Mouse (Mus musculus): ENCODE results near the gene Actc1. TPM values are rescaled to one million over a fixed set of nuclear protein-coding genes. Genes with fewer than 3 reads are reported as not detected.

Actc1 gene
- polyA plus RNA-seq, 2 experiments = 1.4 to 1.6 TPM

DNA sequence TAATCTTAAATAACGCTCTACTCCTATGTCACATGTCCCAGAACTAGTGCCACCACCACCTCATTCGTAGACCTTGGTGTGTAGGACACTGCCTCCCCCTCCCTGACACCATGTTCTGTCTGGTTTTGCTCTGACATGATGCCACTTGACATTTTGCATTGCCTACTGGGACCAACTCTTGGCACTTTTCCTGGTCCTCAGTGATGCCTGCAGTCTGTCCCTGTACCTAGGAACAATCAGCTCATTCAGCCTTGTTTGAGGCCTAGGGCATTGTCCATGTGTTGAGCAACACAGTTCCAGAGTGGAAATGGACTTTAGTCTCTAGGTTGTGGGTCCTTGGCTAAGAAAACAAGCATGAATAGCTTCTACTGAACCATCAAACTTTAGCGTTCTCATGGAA, 36.5 kb upstream of the Actc1 start:
- ATAC-seq (ENCODE audit: insufficient read depth) = no peak
- no peak overlapping the region for H3K27ac ChIP-seq
- no peaks in the 10 kb centered on the region for H3K36me3 ChIP-seq (replicated peaks; ENCODE audit: control insufficient read depth, insufficient read depth, low read depth)
- H3K9me3 ChIP-seq (ENCODE audit: control insufficient read depth, low read length) = no peaks in the 10 kb centered on the region
- TF ChIP-seq CTCF (IDR thresholded peaks at IDR 0.05; ENCODE audit: low read depth) (no peak), EP300 (IDR thresholded peaks at IDR 0.05; ENCODE audit: low read depth) (no peak)
- H3K4me1 ChIP-seq (replicated peaks; ENCODE audit: control insufficient read depth in 2 of 2, insufficient read depth in 2 of 2, low read length in 1 of 2) = no peaks in the 10 kb centered on the region
- H3K9ac ChIP-seq (replicated peaks) = no peak overlapping the region
- WGBS (ENCODE audit: insufficient replicate concordance) = 69% methylated on average over 3 of the region's 3 CpGs
- no peaks in the 10 kb centered on the region for H3K27me3 ChIP-seq (ENCODE audit: control insufficient read depth, insufficient read depth, low read length)
- H3K4me2 ChIP-seq (ENCODE audit: low read depth) = no peak overlapping the region
- H3K4me3 ChIP-seq (ENCODE audit: insufficient read depth in 1 of 2, low read depth in 2 of 2, low read length in 2 of 2) = no peak overlapping the region
- DNase-seq (ENCODE audit: low read depth in 3 of 3, low spot score in 3 of 3) = no peak

DNA sequence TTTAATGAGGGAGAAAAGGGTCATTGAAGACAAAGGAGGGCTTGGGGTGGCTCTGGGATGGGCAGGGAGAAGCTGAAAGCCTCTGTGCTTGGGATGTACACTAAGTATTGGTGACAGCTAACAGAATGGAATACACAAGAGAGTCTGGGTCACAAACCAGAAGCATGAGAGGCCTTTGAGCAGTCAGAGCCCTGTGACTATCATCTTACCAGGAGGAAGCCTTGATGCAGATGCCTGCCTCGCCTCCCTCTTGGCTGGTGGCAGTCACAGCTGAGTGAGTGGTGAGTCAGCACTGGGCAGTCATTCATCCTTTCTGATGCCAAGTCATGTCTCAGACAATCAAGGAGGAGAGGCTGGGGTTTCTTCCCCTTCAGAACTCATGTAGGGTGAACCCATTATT, 33.9 kb upstream of the Actc1 start:
- WGBS (ENCODE audit: insufficient replicate concordance) = 33% methylated on average over 1 of the region's 1 CpGs
- no peak for DNase-seq (ENCODE audit: low read depth in 3 of 3, low spot score in 3 of 3)
- TF ChIP-seq EP300 (IDR thresholded peaks at IDR 0.05; ENCODE audit: low read depth) (no peak), CTCF (IDR thresholded peaks at IDR 0.05; ENCODE audit: low read depth) (no peak)

DNA sequence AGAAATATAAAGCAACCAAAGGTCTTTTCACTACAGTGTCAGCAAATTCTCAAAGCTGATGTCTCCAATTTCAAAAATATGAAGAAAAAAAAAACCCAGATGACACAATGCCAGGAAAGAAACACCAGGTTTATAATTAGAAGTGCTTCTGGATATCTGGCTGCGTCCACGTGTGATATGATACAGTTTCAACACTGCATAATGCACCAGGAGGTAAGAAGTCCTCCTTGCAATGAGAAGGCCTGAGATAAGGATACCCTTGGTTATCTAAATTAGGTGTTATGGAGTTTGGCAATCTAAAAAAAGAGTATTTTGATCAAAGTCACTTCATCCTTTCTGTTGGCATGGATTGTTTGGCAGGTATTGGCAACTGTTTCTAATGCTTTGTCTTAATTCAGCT, 18.5 kb upstream of the Actc1 start:
- H3K9me3 ChIP-seq (ENCODE audit: control insufficient read depth, low read length) = no peaks in the 10 kb centered on the region
- H3K9ac ChIP-seq (replicated peaks) = no peak overlapping the region
- WGBS (ENCODE audit: insufficient replicate concordance) = 61% methylated on average over 2 of the region's 2 CpGs
- no peak overlapping the region for H3K4me2 ChIP-seq (ENCODE audit: low read depth)
- no peak for TF ChIP-seq CTCF (IDR thresholded peaks at IDR 0.05; ENCODE audit: low read depth)
- TF ChIP-seq EP300 (IDR thresholded peaks at IDR 0.05; ENCODE audit: low read depth) = no peak
- DNase-seq (ENCODE audit: low read depth in 3 of 3, low spot score in 3 of 3) (no peak), ATAC-seq (ENCODE audit: insufficient read depth) (no peak)
- no peaks in the 10 kb centered on the region for H3K4me1 ChIP-seq (replicated peaks; ENCODE audit: control insufficient read depth in 2 of 2, insufficient read depth in 2 of 2, low read length in 1 of 2)
- H3K27me3 ChIP-seq (ENCODE audit: control insufficient read depth, insufficient read depth, low read length) = no peaks in the 10 kb centered on the region
- H3K27ac ChIP-seq = no peak overlapping the region
- H3K4me3 ChIP-seq (ENCODE audit: insufficient read depth in 1 of 2, low read depth in 2 of 2, low read length in 2 of 2) = no peak overlapping the region
- H3K36me3 ChIP-seq (replicated peaks; ENCODE audit: control insufficient read depth, insufficient read depth, low read depth) = no peaks in the 10 kb centered on the region

More for the DNA sequence above, 33.9 kb upstream of the Actc1 start:
- Histone ChIP-seq H3K4me2 (ENCODE audit: low read depth) (no peak overlapping the region), H3K9ac (replicated peaks) (no peak overlapping the region), H3K4me1 (replicated peaks; ENCODE audit: control insufficient read depth in 2 of 2, insufficient read depth in 2 of 2, low read length in 1 of 2) (no peaks in the 10 kb centered on the region), H3K27me3 (ENCODE audit: control insufficient read depth, insufficient read depth, low read length) (no peaks in the 10 kb centered on the region), H3K4me3 (ENCODE audit: insufficient read depth in 1 of 2, low read depth in 2 of 2, low read length in 2 of 2) (no peak overlapping the region), H3K27ac (no peak overlapping the region), H3K9me3 (ENCODE audit: control insufficient read depth, low read length) (no peaks in the 10 kb centered on the region), H3K36me3 (replicated peaks; ENCODE audit: control insufficient read depth, insufficient read depth, low read depth) (no peaks in the 10 kb centered on the region)
- ATAC-seq (ENCODE audit: insufficient read depth) = no peak

DNA sequence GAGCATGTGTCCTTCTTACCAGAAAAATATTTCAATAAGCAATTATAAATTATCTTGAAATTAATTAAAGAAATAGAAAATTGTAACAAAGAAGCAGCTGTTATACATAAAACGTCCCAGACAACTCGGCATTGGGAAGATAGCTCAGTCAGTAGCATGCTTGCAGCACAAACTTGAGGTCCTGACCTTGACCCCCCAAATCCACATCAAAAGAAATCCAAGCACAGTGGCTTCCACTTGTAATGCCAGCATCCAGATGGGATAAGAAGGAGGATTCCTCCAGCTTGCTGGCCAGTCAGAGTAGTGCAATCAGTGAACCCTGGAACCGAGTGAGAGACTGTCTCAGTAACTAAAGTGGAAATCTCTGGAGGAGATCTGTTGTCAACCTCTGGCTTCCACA, 12.9 kb upstream of the Actc1 start:
- Histone ChIP-seq H3K9me3 (ENCODE audit: control insufficient read depth, low read length) (no peaks in the 10 kb centered on the region), H3K4me1 (replicated peaks; ENCODE audit: control insufficient read depth in 2 of 2, insufficient read depth in 2 of 2, low read length in 1 of 2) (no peaks in the 10 kb centered on the region), H3K36me3 (replicated peaks; ENCODE audit: control insufficient read depth, insufficient read depth, low read depth) (no peaks in the 10 kb centered on the region), H3K4me3 (ENCODE audit: insufficient read depth in 1 of 2, low read depth in 2 of 2, low read length in 2 of 2) (no peak overlapping the region), H3K9ac (replicated peaks) (no peak overlapping the region), H3K27me3 (ENCODE audit: control insufficient read depth, insufficient read depth, low read length) (no peaks in the 10 kb centered on the region), H3K27ac (no peak overlapping the region), H3K4me2 (ENCODE audit: low read depth) (no peak overlapping the region)
- TF ChIP-seq CTCF (IDR thresholded peaks at IDR 0.05; ENCODE audit: low read depth) (no peak), EP300 (IDR thresholded peaks at IDR 0.05; ENCODE audit: low read depth) (no peak)
- ATAC-seq (ENCODE audit: insufficient read depth) (no peak), DNase-seq (ENCODE audit: low read depth in 3 of 3, low spot score in 3 of 3) (no peak)
- WGBS (ENCODE audit: insufficient replicate concordance) = 38% methylated on average over 3 of the region's 3 CpGs

DNA sequence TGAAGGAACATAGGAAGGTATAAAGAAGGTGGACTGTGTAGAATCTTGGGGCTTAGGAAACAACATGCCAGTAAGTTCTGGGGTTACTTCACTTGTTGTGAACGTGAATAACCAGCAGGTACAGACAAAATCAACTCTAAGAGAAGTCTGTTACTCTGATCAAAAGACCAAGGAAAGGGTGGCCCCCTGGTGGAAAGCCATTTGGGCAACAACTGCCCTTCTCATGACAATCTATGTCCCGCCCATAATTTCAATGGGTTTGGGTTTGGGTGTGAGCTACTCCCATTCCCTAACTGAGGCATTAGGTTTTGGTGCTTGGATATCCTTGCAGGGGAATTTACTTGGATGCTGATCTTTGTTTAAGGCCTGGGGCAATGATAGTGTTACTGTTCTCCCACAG, 10.7 kb upstream of the Actc1 start:
- no peak for TF ChIP-seq CTCF (IDR thresholded peaks at IDR 0.05; ENCODE audit: low read depth)
- no peak for TF ChIP-seq EP300 (IDR thresholded peaks at IDR 0.05; ENCODE audit: low read depth)
- Histone ChIP-seq H3K4me3 (ENCODE audit: insufficient read depth in 1 of 2, low read depth in 2 of 2, low read length in 2 of 2) (no peak overlapping the region), H3K9me3 (ENCODE audit: control insufficient read depth, low read length) (no peaks in the 10 kb centered on the region), H3K9ac (replicated peaks) (no peak overlapping the region), H3K27ac (no peak overlapping the region), H3K27me3 (ENCODE audit: control insufficient read depth, insufficient read depth, low read length) (no peaks in the 10 kb centered on the region), H3K4me2 (ENCODE audit: low read depth) (no peak overlapping the region), H3K4me1 (replicated peaks; ENCODE audit: control insufficient read depth in 2 of 2, insufficient read depth in 2 of 2, low read length in 1 of 2) (no peaks in the 10 kb centered on the region), H3K36me3 (replicated peaks; ENCODE audit: control insufficient read depth, insufficient read depth, low read depth) (no peaks in the 10 kb centered on the region)
- WGBS (ENCODE audit: insufficient replicate concordance) = 44% methylated on average over 2 of the region's 2 CpGs
- DNase-seq (ENCODE audit: low read depth in 3 of 3, low spot score in 3 of 3) = no peak
- ATAC-seq (ENCODE audit: insufficient read depth) = no peak

All from liver, embryonic 14.5 days (tissue).